Mouse (Mus musculus) G1E (cell line): Measurements from ENCODE around the gene Tmed2. TPM values are rescaled to one million over a fixed set of nuclear protein-coding genes. Genes with fewer than 3 reads are reported as not detected.

Experiments
- ATAC-seq: 2 replicates; pipeline ENCODE4 v1.8.0; 2016; ENCODE audit warnings: mild to moderate bottlenecking; ENCODE audit not compliant: insufficient number of reproducible peaks, poor library complexity, low FRiP score, severe bottlenecking; ENCODE audit errors: extremely low read depth
- DNase-seq: peaks from one replicate; pipeline ENCODE4 v3.0.0; 2012; ENCODE audit warnings: low spot score
- H3K27me3 ChIP-seq: 2 replicates; pipeline ENCODE4 v1.6.1; 2012; ENCODE audit warnings: mild to moderate bottlenecking, low read length, inconsistent platforms; ENCODE audit not compliant: insufficient read depth
- H3K36me3 ChIP-seq: replicated peaks from 2 replicates; pipeline ENCODE3; 2012; ENCODE audit warnings: mild to moderate bottlenecking, inconsistent platforms
- H3K4me1 ChIP-seq: 2 replicates; pipeline ENCODE4 v1.6.1; 2012; ENCODE audit warnings: low read depth, low read length, inconsistent platforms, mixed read lengths; ENCODE audit not compliant: insufficient read depth
- H3K4me3 ChIP-seq: 2 replicates; pipeline ENCODE4 v1.5.1; 2012; ENCODE audit warnings: low read depth, mild to moderate bottlenecking, inconsistent platforms, low read length, moderate library complexity, mixed read lengths
- H3K9me3 ChIP-seq: replicated peaks from 2 replicates; pipeline ENCODE4 v1.6.1; 2012; ENCODE audit warnings: inconsistent platforms
- CTCF ChIP-seq: IDR thresholded peaks from 2 replicates; pipeline ENCODE4 v1.5.1; 2012; ENCODE audit warnings: low read depth, low read length, inconsistent platforms, mixed read lengths
- GATA1 ChIP-seq: IDR thresholded peaks from 2 replicates; pipeline ENCODE4 v1.6.1; 2012; ENCODE audit warnings: borderline replicate concordance, low read length, inconsistent platforms, mixed read lengths
- GATA2 ChIP-seq: IDR thresholded peaks from 2 replicates; pipeline ENCODE4 v1.6.1; 2012; ENCODE audit warnings: low read depth, low read length, inconsistent platforms, borderline replicate concordance
- POLR2AphosphoS5 ChIP-seq: IDR thresholded peaks from 2 replicates; pipeline ENCODE4 v1.6.1; 2012; ENCODE audit warnings: low read depth, low read length, inconsistent platforms; ENCODE audit not compliant: insufficient replicate concordance
- TAL1 ChIP-seq: conservative IDR thresholded peaks from 2 replicates; pipeline ENCODE4 v1.6.1; 2012; ENCODE audit warnings: low read depth, low read length, inconsistent platforms, mixed read lengths
- polyA plus RNA-seq: library from polyadenylated mRNA; stranded (reverse); fragments of >175 nt; gene quantifications from 2 replicates; pipeline ENCODE4 v1.2.3, GENCODE M21; 2012
- total RNA-seq, 2 experiments: library from RNA; stranded (forward) in 1 of 2; stranded (reverse) in 1 of 2; fragments of 200-1000 nt in 1 of 2; fragments of >200 nt in 1 of 2; fragmentation: Nextera tagmentation in 1 of 2; gene quantifications; 2 replicates each; pipeline ENCODE4 v1.2.3; 2014 to 2017

Tmed2 gene
- total and polyA plus RNA-seq, 3 experiments: 167 to 548 (median 478) TPM

- TF ChIP-seq TAL1 (no peak), GATA2 (no peak), CTCF (no peak), POLR2AphosphoS5 (no peak), GATA1 (no peak)
- H3K4me3 ChIP-seq: no peak overlapping the region
- H3K4me1 ChIP-seq: peaks cover 10% of the 10 kb centered on the region
- H3K9me3 ChIP-seq: no peaks in the 10 kb centered on the region
- no peaks in the 10 kb centered on the region for H3K36me3 ChIP-seq
- no peak for DNase-seq
- no peak for ATAC-seq
- H3K27me3 ChIP-seq: peaks cover 30% of the 10 kb centered on the region
Observed at GRCm38 (mm10) chr5:124523032-124523431, 17.5 kb upstream of the Tmed2 start.

- ATAC-seq: no peak
- no peaks in the 10 kb centered on the region for H3K36me3 ChIP-seq
- no peak overlapping the region for H3K4me3 ChIP-seq
Observed at GRCm38 (mm10) chr5:124524943-124525342, 15.6 kb upstream of the Tmed2 start.

GRCm38 (mm10) chr5:124528351-124528750, 12.1 kb upstream of the Tmed2 start:
- no peak overlapping the region for H3K4me3 ChIP-seq
- peaks cover 48% of the 10 kb centered on the region for H3K27me3 ChIP-seq
- TF ChIP-seq TAL1: no peak
- no peak for TF ChIP-seq POLR2AphosphoS5
- TF ChIP-seq GATA2: no peak
- no peak for TF ChIP-seq CTCF
- no peak for TF ChIP-seq GATA1
- H3K9me3 ChIP-seq: no peaks in the 10 kb centered on the region
- H3K4me1 ChIP-seq: peaks cover 21% of the 10 kb centered on the region
- ATAC-seq (no peak), DNase-seq (no peak)
- no peaks in the 10 kb centered on the region for H3K36me3 ChIP-seq

More at GRCm38 (mm10) chr5:124524943-124525342, 15.6 kb upstream of the Tmed2 start:
- TF ChIP-seq POLR2AphosphoS5 (no peak), TAL1 (no peak), CTCF (no peak), GATA2 (no peak), GATA1 (no peak)
- H3K9me3 ChIP-seq: no peaks in the 10 kb centered on the region
- peaks cover 34% of the 10 kb centered on the region for H3K27me3 ChIP-seq
- no peak for DNase-seq
- H3K4me1 ChIP-seq: peaks cover 13% of the 10 kb centered on the region

- DNase-seq (no peak), ATAC-seq (no peak)
- Histone ChIP-seq H3K4me3 (no peak overlapping the region), H3K4me1 (peaks cover 21% of the 10 kb centered on the region), H3K9me3 (no peaks in the 10 kb centered on the region), H3K36me3 (no peaks in the 10 kb centered on the region), H3K27me3 (peaks cover 50% of the 10 kb centered on the region)
- no peak for TF ChIP-seq POLR2AphosphoS5
- no peak for TF ChIP-seq CTCF
- TF ChIP-seq TAL1: no peak
- no peak for TF ChIP-seq GATA1
- TF ChIP-seq GATA2: no peak
Observed at GRCm38 (mm10) chr5:124528791-124529190, 11.7 kb upstream of the Tmed2 start.

GRCm38 (mm10) chr5:124529191-124529651, 11.3 kb upstream of the Tmed2 start:
- Histone ChIP-seq H3K4me1 (peaks cover 21% of the 10 kb centered on the region), H3K36me3 (no peaks in the 10 kb centered on the region), H3K9me3 (no peaks in the 10 kb centered on the region), H3K4me3 (no peak overlapping the region), H3K27me3 (peaks cover 50% of the 10 kb centered on the region)
- TF ChIP-seq GATA2 (no peak), POLR2AphosphoS5 (no peak), CTCF (no peak), TAL1 (no peak), GATA1 (no peak)
- DNase-seq (no peak), ATAC-seq (no peak)

GRCm38 (mm10) chr5:124529697-124530096, 10.8 kb upstream of the Tmed2 start:
- no peak for TF ChIP-seq TAL1
- no peak for TF ChIP-seq CTCF
- no peak for TF ChIP-seq GATA1
- TF ChIP-seq POLR2AphosphoS5: no peak
- no peak for TF ChIP-seq GATA2
- no peak overlapping the region for H3K4me3 ChIP-seq
- peaks cover 24% of the 10 kb centered on the region for H3K4me1 ChIP-seq
- H3K27me3 ChIP-seq: peaks cover 48% of the 10 kb centered on the region
- no peaks in the 10 kb centered on the region for H3K9me3 ChIP-seq
- no peaks in the 10 kb centered on the region for H3K36me3 ChIP-seq
- ATAC-seq (no peak), DNase-seq (no peak)
